Mouse (Mus musculus) ovary, postnatal 36 days (tissue): ENCODE data around the gene Ap4s1.

Experiments
- DNase-seq: peaks from one replicate; pipeline ENCODE4 v3.0.0; 2022; ENCODE audit warnings: low spot score, mixed read lengths

Gene Ap4s1

DNA sequence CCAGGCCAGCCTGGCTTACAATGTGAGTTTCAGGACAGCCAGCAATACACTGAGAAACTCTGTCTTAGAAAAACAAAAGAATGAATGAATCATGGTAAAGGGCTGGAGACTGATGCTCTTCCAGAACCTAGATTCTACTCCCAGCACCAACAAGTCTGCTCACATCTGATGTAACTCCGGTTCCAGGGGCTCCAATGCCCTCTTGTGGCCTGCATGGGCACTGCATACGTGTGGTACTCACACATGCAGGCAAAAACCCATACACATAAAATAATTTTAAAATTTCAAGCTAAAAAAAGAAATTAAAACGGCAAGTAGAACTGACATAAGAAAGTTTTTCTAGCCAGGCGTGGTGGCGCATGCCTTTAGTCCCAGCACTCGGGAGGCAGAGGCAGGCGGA is 94.0 kb downstream of the Ap4s1 start:
- DNase-seq, result no peak
